Mouse (Mus musculus) heart, postnatal 4 days (tissue): Measurements from ENCODE around the gene Gm9837. TPM values are rescaled to one million over a fixed set of nuclear protein-coding genes. Genes with fewer than 3 reads are reported as not detected.

Source experiments
- DNase-seq: peaks from one replicate; pipeline ENCODE4 v3.0.0; 2021
- total RNA-seq, 2 experiments: library from RNA; stranded (reverse); gene quantifications; 2 replicates each; pipeline ENCODE4 v1.2.3; 2021

The Gm9837 gene
- total RNA-seq, 2 experiments from 2014 or later: not detected

GRCm38 (mm10) chr11:53486822-53487594 lies 16.7 kb upstream of the Gm9837 start:
- no peak for DNase-seq

GRCm38 (mm10) chr11:53486351-53486750 lies 16.1 kb upstream of the Gm9837 start:
- no peak for DNase-seq

- DNase-seq: no peak
Observed at GRCm38 (mm10) chr11:53485719-53486118, 15.4 kb upstream of the Gm9837 start.

GRCm38 (mm10) chr11:53483159-53483891 lies 13.0 kb upstream of the Gm9837 start:
- no peak for DNase-seq

- DNase-seq: no peak
Observed at GRCm38 (mm10) chr11:53481088-53481730, 10.9 kb upstream of the Gm9837 start.

- peak; percentile 36 for DNase-seq
Observed at GRCm38 (mm10) chr11:53479783-53480301, 9.6 kb upstream of the Gm9837 start, which contains the start of the genes Gm9945 and Sowaha. Gene Gm9945 (plus strand): TSS chr11:53480166. Gene Sowaha (minus strand): TSS chr11:53480274.

GRCm38 (mm10) chr11:53479171-53479782 lies 9.0 kb upstream of the Gm9837 start:
- no peak for DNase-seq

GRCm38 (mm10) chr11:53478383-53479170 lies 8.3 kb upstream of the Gm9837 start:
- DNase-seq: no peak

GRCm38 (mm10) chr11:53477833-53478232 lies 7.6 kb upstream of the Gm9837 start:
- no peak for DNase-seq

- no peak for DNase-seq
Observed at GRCm38 (mm10) chr11:53475620-53476019, 5.3 kb upstream of the Gm9837 start.

- no peak for DNase-seq
Observed at GRCm38 (mm10) chr11:53472709-53473108, 2.4 kb upstream of the Gm9837 start.

GRCm38 (mm10) chr11:53469294-53469967 lies 848 bp downstream of the Gm9837 start:
- DNase-seq: no peak

GRCm38 (mm10) chr11:53466231-53466971 lies 3.9 kb downstream of the Gm9837 start:
- DNase-seq: peak; percentile 87

GRCm38 (mm10) chr11:53463551-53464424 lies 6.5 kb downstream of the Gm9837 start:
- DNase-seq: peak; percentile 30

GRCm38 (mm10) chr11:53461727-53462126 lies 8.6 kb downstream of the Gm9837 start:
- DNase-seq: no peak

- no peak for DNase-seq
Observed at GRCm38 (mm10) chr11:53460192-53460591, 10.1 kb downstream of the Gm9837 start.

GRCm38 (mm10) chr11:53458996-53459395 lies 11.3 kb downstream of the Gm9837 start:
- DNase-seq: no peak

- DNase-seq: no peak
Observed at GRCm38 (mm10) chr11:53457372-53457954, 12.8 kb downstream of the Gm9837 start.
